Mouse (Mus musculus): ENCODE results near the gene Daam2.

- TF ChIP-seq CTCF (conservative IDR thresholded peaks at IDR 0.05; ENCODE audit: low read length) (no peak), NANOG (IDR thresholded peaks at IDR 0.05; ENCODE audit: borderline replicate concordance, low read length) (no peak)
Observed at GRCm38 (mm10) chr17:49416228-49416627, 147.9 kb downstream of the Daam2 start.

All from E14TG2a.4 (cell line).